Mouse (Mus musculus) lung, postnatal 14 days (tissue): ENCODE data around the gene Slmap.
A peak's percentile ranks its signal among the peaks of the same experiment; 100 is the strongest.
"Not testable (repeated sequence)": the region's sequence is repeated elsewhere in the genome, so short reads cannot be mapped to it uniquely, and the experiment has no call there.

ENCODE experiments used
- DNase-seq: peaks from one replicate; pipeline ENCODE4 v3.0.0; 2021

Slmap gene

DNA sequence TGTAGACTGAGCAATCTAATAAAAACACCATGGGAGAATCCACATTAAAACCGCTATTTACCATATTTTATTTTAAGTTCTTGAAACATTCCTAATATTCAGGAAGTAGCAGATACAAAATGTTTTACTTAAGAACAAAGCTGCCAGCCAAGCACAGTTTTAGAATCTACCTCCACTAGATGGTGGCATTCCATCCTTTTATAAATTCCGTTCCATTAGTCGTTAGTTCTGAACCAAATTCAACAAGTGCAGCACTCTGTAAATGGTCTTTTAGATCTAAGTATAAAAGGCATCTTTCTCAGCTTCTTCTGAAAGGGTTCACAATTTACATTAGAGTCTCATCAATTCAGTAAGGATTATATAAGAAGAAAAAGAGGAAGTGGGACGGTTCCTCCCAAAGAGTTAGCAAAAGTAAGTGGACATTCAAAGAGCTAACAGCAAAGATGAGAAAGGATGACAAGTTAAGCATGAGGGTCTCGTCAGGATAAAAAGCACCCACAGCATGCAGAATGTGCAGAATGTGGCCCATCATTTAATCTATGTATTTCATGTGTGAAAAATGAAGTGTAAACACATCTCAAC lies 68.1 kb downstream of the Slmap start:
- DNase-seq = no peak

DNA sequence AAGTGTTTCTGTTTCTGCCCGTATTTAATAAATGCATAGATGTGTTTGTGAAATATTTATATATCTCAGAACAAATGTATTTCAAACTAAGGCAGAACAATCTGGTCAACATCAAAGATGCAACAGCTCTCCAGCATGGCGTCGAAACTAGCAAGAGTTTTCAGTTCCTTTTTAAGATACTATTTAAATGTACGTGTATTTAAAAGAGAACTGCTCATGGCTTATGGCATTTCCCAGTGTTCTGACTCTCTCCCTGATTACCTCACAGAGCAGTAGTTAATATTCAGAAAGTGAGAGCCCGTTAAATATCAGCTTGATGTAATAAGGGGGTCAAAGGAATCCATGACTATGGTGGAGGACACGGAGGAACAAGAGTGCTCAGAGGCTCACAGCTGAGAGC lies 68.8 kb downstream of the Slmap start:
- no peak for DNase-seq

DNA sequence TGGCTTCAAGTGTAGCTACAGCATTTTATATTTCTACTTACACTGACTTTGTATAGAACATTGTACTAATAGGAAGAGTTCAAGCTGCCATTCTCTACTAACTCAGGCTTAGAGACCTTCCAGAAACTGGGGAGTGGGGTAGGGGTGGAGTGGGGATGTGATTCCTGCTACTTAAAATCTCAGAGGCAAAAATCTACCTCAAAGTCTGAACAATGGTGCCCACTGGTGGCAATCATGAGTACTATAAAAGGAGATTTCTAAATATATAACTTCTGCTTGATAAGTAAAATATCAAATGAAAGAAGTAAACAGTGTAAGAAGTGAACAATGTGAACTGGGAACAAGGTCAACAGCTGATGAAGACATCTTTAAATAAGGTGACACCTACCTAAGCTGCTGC lies 75.2 kb downstream of the Slmap start:
- peak; percentile 56 for DNase-seq

DNA sequence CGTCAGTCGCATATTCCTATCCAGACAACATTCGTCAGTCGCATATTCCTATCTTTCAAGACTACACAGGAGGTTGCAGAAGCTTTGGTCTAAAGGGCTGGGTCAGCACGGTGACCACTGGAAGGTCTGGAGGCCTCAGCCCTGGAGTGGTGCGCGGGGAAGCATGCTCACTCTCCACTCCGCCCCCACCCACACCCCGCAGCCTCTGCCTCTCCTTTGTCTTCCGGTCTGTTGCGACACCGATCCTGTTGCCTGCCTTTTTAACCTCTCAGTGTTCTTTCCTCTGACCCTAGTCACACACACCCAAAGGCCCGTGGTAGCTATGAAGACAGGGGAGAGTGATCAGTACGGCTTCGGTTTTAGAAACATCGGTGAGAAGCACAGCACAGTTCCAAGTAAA lies 79.9 kb downstream of the Slmap start:
- DNase-seq = peak; percentile 11

DNA sequence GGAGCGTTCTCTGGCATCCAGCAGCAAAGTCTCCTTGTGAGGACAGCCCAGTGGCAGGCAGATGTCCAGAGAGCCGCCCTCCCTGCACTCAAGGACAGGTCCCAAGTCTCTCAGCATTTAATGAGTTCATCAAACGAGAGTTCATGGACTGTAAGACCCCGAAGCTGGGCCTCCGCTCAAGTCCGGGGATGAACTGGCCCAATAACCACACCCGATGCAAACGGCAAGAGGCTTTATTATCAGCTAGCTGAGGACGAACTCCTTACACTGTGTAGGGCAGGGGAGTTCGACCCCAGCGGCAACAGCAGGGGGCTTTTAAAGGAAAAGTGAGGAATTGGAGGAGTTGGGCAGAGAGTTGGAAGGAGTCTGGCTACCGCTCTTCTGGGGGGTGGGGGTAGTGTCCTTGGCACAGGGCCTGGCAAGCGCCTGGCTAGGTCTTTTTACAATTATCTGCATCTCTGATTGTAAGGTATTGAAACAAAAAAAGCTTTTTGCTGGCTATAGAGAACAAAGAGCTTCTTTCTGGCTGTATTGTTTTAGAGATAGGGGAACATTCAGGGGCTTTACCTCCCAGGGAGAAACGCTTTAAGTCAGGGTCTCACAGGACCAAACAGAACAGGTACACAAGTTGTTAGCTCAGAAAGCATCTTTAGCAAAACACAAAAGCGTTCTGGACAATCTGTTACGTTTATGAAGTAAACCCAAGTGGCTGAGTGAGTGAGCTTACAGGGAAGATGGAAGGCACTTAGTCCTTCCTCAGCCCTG lies 84.5 kb downstream of the Slmap start:
- DNase-seq = peak; percentile 11

DNA sequence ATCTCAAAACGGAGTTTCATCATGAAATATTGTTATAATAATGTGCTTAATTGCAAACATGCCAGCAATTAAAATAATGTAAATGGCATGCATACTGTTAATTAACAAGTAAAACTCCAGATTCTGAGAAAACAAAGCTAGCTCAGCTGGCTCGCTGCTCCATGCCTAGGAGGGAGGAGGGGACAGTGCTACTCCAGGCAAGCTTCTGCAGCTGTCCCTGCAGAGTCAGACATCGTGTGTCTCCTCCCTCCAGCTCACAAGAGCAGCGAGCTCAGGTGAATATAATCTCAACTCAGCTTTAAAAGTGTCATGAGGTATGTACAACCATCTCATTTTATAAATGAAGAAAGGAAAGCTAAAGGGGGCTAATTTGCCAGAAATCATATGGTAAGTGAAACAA lies 86.2 kb downstream of the Slmap start:
- DNase-seq = no peak

DNA sequence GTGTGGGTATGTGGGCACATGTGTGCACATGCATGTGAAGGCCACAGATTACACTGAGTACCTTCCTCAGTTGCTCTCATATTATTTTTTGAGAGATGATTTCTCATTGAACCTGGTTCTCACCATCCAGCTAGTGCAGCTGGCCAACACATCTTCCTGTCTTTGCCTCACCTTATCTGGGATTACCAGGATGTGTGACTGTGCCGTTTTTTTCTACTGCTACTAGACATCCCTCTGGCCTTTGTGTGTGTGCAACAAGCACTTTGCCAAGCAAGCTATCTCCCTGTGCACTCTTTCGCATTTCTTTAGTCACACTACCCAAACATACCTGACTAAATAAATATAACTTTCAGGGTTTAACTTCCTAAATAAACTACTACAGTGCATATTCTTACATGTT lies 87.5 kb downstream of the Slmap start:
- no peak for DNase-seq

DNA sequence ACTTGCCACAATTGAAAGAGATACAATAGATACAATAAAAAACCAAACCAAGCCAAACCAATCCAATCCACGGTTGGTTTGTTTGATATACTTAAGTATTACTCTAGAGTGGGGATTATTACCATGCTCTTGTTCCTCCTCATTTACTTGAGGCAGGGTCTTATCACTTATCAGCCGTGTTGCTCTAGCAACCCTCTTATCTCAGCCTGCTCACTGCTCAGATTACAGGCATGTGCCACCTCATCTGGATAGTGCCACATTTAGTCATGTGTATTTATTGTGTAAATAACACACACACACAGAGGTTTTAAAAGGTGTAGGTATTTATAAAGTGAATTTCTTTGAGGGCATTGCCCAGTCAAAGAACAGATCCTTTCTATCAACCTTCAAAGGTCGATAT lies 88.2 kb downstream of the Slmap start:
- no peak for DNase-seq

DNA sequence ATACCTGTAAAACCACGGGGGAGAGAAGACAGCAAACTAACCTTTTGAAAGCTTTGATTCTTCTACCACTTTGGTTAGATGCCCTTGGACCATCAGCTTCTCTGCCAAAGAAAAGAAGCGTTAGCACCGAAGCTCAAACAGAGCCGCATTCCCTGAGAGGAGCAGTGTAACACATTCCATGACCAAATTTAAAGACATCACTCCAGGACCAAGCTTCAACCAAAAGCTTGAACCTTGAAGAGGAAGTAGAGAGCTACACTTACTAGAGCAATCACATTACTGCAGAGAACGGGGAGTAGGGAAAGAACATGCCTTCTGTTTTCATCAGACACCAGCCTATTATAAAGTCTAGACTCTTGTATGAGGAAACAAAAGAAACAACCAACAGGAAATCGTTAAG lies 92.2 kb downstream of the Slmap start:
- DNase-seq = no peak

DNA sequence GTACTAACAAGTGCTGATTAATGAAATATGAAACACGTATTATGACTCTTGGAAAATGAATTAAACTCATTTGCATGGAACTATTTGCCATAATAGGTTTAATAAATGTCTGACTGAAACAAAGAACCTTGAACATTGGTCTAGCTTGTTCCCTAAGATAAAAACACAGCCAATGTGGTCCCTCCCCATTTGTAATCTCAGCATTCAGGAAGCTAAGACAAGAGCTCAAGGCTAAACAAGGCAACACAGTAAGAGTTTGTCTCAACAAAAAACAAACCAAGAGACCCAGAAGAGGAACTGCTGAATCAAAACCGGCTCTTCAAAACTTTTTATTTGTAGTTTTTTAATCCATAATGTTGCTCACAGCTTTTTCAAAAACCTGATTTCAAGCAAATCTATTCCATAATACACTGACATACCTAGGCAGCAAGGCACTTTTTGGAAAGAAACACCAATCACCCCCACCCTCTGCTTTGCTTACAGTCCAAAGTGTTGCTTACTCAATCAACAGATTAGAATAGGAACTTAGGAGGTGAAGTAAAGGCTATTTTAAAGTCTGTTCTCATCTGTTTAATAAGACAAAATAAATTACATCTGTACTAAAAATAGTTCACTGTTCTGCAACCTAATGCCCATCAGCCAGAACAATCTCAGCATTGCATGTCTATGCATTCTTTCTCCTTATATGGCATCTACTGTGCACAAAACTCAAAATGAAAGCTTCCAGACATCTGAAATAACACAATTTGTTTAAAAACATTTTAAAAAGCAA lies 93.5 kb downstream of the Slmap start:
- DNase-seq = no peak

DNA sequence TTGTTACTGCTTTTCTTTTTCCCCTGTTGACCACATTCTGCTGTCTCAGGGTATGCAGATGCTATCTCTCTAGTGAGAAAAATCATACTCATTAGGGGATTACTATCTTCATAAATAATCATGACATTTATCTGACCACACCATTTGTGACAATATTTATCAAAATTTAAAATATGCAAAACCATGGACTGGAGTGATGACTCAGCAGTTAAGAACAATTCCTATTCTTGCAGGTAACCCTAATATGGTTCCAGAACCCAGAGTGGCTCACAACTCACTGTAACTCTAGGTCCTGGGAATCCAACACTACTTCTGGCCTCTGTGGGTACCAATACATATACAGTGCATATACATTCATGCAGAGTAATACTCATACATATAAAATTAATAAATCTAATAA lies 94.7 kb downstream of the Slmap start:
- DNase-seq = no peak

DNA sequence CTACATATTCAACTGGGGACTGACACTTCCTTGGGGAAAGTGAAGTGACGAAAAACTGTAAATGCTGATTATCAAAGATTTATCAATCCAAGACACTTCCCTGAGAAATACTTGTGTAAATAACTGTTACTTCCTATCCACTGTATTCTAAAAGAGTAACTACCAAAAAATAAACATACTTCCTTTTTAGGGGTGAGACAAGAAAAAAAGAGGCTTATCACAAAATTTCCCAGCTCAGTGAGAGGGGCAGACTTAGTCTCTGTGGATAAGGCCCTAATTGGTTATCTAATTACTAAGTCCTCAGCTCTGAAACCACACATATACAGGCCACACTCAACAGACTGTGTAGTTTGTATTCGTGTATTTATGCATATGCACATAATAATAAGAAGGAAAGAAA lies 97.0 kb downstream of the Slmap start:
- DNase-seq = no peak

DNA sequence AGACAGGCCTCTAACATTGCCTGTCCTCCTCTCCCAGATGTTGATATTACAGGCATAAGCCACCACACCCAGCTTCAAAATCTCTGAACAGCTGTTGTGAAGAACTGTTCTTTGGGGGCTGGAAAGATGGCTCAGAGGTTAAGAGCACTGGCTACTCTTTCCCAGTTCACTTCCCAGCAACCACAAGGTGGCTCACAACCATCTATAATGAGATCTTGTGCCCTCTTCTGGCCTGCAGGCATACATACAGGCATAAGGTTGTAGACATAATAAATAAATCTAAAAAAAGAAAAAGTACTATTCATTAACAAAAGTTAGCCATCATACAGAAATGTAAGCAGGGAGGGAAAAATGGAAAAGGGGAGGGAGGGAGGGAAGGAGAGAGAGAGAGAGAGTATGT lies 98.4 kb downstream of the Slmap start:
- no peak for DNase-seq

DNA sequence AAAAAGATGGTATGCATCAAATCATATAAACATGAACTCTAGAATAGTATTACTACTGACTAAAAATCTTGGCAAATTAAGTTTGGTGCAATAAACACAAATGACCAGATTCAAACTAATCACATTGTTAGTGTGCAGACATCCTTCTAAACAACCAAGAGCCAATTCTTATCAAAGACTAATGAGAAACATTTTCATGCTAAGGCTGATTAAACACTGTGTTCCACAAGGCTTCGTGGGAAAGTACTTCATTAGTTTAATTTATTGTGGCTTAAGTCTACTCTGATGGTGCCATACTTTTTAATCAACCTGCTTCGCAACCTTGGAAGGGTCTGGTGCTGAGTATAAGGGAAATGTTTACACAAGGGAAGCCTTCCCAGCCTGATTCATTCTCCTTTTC lies 102.4 kb downstream of the Slmap start:
- DNase-seq = no peak

DNA sequence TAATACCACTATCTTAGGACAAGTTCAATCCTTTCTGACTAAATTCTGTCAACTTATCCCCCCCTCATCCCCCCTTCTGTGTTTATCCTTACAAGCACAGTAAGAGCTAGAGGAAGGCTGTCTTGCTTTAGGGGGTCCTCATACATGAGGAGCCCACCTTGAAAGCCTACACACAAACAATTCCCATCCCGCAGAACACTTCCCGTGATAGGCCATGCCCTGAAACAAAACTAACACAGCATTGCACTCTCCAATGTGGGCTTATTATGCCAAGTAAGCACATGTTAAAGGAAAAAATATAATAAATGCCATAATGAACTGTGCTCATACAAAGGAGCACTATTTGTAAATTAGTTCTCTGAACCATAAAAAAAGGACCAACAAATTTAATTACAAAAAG lies 102.8 kb downstream of the Slmap start:
- DNase-seq = no peak

DNA sequence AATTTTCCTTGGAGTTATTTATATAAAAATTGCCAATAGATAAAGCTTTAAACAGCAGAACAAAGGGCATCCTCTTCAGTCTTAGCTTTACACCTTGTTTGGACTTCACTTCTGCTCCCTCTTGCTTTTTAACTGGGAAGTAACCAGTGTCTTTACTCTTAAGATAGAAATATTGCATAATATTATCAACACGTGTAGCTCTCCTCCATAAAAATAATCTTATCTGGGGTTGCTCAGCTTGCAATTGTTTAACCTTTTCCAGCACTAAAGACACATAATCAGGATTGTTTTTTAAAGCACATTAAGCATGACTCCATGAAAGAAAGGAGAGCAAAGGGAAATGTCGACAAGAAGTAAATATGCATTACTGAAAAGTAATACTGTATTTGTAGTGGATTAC lies 114.5 kb downstream of the Slmap start:
- DNase-seq = no peak

DNA sequence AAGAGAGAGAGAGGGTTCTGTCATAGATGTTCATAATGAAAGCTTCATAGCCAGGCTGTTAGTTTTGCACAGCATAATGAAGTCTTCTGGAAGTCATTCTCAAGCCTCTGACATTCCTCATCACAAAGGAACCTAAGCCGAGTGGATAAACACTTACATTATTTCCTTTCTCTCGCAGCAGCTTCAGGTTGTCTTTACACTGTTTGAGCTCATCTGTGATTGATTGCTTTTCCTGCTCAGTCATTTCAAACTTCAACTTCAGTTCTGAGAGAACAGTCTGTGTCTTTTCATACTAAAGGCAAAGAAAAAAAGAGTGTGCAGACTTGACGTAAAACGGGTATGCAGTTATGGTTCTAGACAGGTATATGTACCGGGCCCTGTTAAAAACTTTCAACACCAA lies 116.8 kb downstream of the Slmap start:
- DNase-seq = no peak

DNA sequence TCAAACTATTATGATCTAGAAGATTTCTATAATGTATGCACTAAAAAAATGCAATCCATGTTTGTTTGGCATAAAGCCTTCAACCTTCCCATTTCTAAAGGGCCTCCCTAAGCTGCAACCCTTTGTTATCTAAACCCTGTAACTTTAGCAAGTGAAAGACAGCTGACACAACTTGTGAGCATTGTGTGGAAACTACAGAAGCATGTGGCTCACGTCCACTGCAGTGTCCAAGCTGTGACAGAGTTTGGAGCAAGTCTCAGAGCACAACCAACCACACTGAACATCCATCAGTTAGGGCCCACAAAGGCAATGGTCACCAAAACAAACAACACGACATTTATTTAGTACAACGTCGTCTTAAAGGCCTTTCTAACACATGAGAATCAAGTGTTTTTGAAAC lies 117.6 kb downstream of the Slmap start:
- no peak for DNase-seq

DNA sequence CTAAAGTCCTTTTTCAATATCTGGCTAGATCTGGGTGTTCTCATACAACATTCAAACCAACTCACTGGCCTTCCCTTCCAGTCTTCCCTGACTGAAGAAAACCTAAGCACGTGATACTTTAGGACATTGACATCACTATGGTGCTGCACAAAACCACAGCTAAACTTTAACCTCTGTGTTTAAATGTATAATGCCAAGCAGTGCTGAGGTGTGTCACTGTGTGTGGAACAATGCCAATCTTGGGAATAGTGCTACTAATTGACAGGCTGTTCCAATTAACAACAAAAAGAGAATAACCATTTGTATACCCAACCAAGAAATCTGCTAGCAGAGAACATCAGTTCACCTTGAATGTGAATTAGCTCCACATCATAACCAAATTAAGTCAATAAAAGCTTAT lies 121.2 kb downstream of the Slmap start:
- no peak for DNase-seq

DNA sequence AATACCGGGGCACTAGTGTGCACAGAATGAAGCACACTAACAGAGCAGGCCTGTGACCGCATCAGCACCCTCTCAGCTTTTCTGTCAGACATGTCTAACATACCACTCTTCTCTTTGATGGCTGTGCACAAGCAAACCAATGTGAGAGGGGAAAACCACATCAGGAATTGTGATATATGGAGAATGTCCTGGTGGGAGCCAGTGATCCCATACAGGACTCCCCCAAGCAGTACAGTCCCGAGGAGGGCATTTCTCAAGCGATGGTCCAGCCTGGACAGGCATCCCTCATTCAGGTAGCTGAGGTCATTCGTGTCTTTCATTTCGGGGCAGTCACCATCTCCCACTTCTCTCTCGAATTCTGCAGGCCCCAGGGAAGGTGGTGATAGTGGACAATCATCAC lies 128.0 kb downstream of the Slmap start:
- DNase-seq = no peak

DNA sequence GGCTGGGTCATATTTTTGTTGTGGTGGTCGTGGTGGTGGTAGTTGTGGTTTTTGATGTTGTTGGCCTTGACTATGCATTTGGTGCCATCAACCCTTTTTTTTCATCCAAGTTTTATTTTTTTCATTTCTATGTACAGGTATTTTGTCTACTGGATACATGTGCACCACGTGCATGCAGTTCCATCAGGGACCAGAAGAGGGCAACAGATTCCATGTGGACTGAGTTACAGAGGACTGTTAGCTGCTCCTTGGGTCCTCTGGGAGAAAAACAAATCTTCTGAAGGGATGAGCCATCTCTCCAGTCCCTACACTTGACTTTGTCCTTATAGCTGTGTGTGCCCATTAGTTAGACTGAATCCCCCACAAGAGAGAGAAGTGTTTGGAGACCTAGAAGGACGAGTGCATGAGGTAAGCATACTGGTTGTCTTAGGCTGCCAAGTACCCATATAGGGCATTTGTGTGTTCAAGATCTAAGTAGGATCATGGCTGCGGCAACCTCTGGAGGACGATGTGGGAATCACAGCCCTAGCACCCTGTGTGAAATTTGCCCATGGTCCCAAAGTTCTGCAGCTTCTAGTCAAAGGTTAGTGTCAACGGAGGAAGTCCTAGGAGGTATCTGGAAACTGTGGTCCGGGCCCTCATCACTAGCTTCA lies 136.1 kb downstream of the Slmap start:
- DNase-seq = no peak

DNA sequence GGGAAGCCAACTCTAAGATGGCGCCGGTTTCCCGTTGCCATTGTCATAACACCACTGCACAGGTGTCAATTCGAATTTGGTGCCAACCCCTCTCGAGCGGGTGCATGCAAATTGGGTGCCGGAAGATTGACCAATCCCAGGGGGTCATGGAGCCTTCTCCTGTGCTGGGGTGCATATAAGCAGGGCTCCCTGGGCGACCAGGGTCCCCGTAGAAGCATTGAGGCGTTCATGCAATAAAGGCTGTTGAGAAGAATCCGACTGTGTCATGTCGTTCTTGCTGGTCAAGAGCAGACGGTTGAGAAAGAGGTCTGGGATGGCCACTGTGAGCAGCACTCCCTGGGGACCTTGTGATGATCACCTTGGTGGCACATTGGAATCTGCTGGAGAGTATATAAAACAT lies 142.9 kb downstream of the Slmap start:
- no peak for DNase-seq

DNA sequence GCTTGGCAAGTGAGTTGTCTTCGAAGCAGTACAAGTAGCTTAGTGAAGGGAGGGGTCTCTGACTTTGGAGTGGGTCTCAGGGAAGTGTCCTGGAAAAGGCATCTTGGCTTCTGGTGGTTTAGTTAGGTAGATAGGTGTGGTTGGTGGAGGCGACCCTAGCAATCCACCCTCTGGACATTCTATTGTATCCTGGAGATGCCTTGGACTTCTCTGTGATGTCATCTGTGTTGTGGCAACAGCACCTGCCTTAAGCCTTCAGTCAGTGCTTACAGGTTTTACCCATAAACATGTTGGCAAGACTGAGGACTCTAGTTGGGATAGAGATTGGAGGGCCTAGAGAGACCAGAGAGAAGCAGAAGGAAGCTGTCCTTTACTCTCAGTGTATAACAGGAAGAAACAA lies 145.8 kb downstream of the Slmap start:
- not testable (repeated sequence) for DNase-seq

DNA sequence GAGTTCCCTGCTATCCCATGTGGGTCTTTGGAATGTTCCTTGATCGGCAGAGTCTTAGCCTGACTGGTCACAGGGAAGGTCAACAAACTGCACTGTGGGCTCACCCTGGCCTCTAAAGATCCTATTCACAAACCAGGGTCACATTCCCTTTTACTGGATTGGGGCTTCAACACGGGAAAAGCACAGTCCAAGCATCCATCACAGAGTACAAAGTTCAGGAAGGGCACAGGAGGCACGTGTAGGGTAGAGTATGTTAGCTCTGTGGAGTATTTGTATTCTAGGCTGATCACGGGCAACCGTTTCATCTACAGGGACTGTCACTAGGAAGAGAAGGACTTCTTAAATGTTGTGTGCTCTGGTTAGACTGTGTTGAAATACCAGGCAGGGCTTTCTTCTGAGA lies 147.7 kb downstream of the Slmap start:
- not testable (repeated sequence) for DNase-seq
